Mouse (Mus musculus): ENCODE results near the gene Numbl.
A peak's percentile ranks its signal among the peaks of the same experiment; 100 is the strongest.
"Not testable (repeated sequence)": the region's sequence is repeated elsewhere in the genome, so short reads cannot be mapped to it uniquely, and the experiment has no call there.

Numbl gene

DNA sequence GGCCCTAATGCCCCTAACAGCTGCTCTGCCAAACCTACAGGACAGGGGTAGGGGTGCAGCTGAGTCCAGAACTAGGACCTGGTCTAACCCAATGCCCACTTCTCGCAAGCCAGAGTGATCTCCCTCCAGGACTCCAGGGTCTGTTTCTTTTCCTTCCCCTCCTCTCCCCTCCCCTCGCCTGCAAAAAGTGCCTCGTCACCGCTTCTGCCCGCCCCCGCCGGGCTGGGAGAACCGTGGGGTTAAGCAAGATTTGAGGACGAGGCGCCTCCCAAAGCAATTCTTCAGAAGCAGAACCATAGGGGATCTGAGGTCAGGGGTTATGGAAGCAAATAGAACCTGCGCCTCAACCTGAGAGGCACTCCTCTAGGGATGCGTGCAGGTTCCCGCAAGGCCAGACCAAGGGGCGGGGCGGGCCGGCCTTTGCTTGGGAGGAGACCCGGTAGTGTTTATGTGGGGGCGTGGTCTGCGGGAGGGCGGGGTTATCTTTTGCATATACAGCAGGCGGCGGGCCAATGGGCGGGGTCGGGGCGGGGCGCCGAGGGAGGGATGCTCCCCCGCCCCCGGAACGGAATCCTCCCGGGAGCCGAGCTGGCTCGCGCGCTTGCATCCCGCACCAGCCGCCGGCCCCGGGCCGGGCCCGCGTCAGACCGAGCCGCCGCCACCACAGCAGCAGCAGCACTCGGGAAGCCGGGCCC lies at the start of gene Numbl:
Numbl (plus strand) TSS at position 229 of the 695 bp plus-strand sequence.
- peak; percentile 90 for DNase-seq (ENCODE audit: low spot score)

DNA sequence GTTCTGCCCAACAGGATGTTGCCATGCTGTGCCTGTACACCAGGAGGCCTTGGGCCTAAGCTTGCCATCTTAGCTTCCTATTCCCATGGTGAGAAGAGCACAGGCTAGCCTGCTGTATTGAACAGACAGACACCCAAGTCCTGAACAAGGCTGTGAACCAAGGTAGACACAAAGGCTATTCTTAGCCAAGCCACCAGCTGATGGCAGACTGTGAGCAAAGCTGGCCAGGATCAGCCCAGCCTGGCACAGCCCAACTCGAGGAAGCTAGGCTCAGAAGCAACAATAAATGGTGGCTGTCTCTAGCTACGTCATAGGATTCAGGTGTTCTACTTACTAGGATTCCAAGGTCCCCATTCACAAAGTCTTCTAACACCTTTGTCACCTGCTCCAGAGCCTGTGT lies 45.6 kb upstream of the Numbl start:
- no peak for DNase-seq (ENCODE audit: low spot score)

DNA sequence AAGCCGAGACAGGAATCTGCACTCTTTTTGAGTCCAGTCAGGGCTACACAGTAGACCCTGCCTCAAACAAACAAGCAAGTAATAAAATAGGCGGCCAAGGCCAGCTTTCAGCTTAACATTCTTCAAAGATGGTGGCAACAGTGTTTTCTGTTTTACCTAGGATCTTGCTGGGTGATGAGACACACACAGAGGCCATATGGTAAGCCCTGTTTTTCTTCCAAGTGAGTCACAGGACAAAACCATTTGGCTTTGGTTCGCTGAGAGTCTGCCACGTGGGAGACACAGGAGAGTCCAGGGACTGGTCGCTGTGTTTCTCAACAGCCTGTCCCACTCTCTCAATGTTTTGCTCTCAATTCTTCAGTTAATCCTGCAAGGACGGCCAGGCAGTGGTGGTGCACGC lies 39.6 kb upstream of the Numbl start:
- no peak for DNase-seq (ENCODE audit: low spot score)

DNA sequence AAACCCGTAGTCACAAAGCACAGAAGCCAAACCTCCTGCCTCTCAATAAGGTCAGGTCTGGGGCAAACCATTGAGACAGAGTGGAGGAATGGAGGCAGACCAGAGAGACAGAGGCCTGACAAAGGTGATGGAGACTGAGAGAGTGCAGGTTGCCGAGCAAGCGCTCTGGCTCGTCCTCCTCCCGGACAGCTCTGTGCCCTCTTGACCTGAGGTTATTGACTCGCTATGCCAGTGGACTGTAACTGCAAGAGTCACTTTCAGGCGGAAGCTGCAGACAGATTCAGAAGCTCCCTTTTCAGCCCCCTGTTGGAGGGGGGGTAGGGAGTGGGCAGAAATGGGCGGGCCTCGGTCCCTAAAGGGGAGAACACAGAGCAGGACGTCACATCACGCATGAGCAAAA lies 38.3 kb upstream of the Numbl start:
- no peak for DNase-seq (ENCODE audit: low spot score)

DNA sequence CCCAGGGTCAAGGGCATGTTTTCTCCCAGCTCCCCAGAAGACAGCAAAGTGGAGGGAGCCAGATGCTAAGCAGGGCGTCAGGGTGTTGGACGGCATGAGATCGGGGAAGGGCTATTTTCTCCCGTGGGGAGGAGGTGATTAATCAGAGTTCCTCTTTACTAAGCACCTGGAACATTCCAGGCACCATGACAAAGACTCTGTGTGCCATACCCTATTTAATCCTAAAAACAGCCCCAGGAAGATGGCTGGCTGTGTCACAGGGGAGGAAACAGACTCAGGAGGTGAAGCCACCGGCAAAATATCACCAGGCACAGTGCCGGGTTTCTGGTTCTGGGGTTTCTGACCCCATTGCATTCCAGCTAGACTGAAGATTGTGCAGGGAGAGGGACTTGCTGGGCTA lies 36.3 kb upstream of the Numbl start:
- no peak for DNase-seq (ENCODE audit: low spot score)

DNA sequence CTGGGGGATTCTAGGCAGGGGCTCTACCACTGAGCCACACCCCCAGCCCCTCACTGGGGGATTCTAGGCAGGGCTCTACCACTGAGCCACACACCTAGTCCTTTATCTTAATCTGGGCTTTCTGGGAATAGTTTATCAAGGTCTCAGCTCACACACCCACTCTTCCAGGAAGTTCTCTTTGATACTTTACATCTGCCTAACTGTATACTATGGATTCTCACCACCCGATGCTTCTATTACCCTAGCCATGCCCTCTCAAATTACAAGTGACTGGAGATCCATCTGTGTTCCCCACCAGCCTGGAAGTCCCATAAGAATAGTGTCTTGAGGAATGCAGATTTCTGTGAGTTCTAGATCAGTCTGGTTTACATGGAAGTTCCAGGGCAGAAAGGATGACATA lies 35.7 kb upstream of the Numbl start:
- DNase-seq (ENCODE audit: low spot score): no peak

DNA sequence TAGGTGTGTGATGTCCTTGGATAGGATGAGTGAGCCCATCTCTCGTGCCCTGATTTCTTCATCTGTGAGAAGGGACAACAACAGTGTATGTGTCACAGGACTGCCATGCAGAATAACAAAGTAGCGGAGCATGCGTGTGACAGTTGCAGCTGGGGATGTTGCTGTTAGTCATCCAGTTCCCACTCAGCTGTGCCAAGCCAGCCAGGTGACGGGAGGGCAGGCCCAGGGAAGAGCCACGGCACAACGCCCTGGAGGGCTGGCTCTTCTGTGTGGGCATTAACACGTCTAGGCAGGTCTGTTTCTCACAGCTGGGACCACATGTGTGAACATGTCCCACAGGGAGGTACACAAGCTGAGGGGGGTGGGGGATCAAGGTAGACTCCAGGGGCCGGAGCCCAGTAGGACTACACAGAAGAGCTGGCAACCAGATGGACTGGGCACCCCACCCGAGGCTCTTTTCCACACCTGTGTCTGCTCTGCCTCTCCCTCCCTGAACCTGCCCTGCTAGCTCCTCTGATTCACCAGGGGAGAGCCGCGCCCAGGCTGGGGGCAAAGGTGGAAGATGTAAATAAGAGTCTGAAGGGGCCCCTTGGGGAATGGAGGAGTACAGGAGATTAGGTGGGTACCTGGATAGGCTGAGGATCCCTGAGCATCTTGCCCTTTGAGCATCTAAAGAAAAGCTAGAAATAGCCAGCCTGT lies 33.2 kb upstream of the Numbl start:
- DNase-seq (ENCODE audit: low spot score): no peak

DNA sequence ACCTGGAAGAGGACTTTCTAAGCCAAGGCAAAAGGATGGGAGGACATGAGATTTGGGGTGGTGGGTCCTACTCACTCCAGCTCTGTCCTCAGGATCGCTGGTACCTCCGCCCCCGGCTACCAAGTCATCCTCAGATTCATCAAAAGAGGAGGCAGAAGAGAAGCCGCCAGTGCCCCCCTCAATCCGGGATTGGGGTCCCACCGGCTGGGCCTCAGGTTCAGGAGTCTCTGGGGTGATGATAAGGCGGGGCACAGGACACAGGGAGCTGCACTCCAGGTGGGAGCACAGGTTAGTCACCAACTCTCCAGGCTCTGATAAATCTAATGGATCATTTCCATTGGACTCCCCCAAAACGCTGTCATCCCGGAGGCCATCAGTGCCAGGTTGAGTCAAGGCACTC lies 31.0 kb upstream of the Numbl start:
- DNase-seq (ENCODE audit: low spot score): no peak

DNA sequence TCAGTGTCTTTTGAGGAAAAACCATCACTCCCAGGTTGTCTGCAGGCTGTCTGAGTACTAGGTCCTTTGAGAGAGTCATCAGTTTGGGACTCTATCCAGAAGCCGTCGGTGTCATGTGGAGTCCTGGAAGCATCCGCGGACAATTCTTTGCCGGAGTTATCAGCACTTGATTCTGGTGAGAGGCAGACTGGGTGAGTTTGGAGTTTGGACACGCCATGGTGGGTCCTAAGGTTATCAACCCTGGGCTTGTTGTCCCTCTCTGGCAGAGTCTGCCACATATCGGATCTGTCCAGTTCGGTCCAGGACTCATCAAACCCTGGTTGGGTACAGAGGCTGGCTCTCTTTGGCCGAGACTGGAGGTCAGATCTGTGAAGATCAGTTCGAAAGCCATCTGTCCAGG lies 30.6 kb upstream of the Numbl start:
- no peak for DNase-seq (ENCODE audit: low spot score)

DNA sequence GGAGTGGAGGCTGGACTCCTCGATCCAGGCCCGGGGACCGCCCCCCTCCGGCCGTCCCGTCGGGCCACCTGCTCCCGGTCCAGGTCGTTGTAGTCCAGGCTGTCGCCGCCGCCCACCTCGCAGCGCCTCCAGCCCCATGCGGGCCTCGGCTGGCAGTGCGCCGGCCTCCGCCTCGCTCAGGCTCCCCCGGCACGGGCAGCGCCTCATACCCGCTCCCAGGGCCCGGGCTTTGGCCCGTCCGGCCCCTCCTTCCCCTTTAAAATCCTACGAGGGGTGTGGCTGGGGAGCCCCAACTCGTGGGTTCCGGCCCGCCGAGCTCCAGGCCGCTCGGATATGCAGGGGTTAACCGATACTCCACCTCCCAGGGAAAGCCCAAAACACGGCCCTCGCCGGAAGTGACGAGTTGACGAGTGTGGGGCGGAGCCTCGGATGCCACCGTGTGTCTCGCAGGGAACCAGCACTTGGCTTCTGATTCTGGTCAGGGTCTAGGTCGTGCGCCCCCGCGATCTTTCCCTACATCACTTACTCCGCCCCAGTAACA lies 29.9 kb upstream of the Numbl start, which contains the start of gene Itpkc:
Itpkc (minus strand) TSS at position 381 of the 541 bp plus-strand sequence.
- DNase-seq (ENCODE audit: low spot score): peak; percentile 75

DNA sequence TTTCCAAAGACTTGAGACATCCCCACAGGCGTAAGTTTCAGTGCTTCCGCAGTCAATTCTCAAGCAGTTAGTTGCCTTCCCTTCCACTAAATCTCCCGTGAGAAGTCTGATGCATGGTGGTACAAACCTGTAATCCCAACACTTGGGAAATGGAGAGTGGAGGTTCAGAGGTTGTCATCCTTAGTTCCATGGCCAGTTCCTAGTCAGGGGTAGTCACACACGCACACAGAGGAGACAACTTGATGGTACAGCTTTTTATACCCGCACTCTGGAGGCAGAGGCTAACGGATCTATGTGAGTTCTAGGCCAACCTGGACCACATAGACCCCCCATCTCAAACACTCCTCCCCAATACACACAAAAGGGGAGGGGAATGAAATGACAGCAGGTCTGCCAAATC lies 29.4 kb upstream of the Numbl start:
- no peak for DNase-seq (ENCODE audit: low spot score)

DNA sequence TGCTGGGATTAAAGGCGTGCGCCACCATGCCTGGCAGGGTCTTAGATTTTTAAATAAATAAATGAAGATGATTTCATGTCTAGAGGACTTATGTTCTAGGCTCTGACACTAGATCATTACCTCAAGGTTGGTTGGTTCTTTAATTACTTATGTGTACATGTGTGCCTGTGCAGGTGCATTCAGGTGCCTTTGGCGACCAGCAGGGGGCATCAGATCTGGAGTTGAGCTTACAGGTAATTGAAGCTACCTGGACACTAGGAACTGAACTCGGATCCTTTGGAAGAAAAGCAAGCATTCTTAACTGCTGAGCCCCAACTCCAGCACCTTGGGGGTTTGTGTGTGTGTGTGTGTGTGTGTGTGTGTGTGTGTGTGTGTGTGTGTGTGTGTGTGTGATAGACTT lies 27.5 kb upstream of the Numbl start:
- DNase-seq (ENCODE audit: low spot score): no peak

DNA sequence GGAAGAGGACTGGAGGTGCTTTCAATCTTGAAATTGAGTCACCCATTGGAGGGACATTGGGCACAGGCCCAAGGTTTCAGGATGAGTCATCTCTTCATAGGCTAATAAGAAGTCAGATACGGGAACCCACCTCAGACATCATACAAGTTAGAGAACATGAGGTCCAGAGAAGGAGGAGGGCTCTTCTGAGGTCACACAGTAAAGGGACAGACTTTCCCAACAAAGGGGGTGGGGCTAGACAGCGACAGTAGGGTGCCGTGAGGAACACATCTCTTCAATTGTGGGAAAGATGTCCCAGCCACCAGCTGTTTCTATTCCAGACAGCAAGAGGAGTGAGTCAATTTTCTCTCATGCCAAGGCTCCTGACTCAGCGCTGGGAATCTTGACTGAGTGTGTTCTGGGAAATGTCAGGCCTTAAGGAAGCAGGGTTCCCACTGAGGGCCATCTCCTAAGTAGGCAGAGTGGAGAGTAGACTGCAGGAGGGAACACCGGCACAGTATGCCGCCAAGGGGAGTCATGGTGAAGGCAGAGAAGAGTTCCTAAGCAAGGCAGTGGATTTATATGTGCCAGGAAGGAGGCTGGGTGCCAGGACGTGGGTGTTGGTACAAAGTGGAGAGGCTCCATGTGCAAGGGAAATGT lies 26.4 kb upstream of the Numbl start:
- no peak for DNase-seq (ENCODE audit: low spot score)

DNA sequence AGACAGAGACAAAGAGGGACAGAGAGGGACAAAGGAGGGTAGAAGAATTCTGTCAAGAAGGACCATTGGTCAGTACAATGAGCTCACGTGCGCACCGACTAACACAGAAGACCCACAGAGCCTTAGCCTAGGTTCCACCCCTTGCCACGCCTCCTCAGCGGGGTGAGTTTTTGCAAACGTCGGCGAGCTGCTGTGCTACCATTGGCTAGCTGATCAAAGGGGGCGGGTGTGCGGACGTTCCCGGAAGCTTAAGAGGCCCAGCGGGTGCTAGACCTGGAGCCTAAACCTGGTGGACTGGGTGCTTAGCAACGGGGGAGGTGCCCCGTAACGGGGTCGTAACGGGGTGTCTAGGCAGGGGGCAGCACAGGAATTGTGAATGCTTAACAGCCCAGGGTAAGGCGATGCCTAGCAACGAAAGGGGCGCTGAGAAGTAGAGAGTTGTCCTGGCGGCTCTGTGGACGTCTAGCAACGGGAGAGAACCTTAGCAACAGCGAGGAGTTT lies 25.4 kb upstream of the Numbl start, which contains the start of gene Coq8b:
Coq8b (plus strand) TSS at position 243 of the 501 bp plus-strand sequence.
- DNase-seq (ENCODE audit: low spot score): peak; percentile 78

DNA sequence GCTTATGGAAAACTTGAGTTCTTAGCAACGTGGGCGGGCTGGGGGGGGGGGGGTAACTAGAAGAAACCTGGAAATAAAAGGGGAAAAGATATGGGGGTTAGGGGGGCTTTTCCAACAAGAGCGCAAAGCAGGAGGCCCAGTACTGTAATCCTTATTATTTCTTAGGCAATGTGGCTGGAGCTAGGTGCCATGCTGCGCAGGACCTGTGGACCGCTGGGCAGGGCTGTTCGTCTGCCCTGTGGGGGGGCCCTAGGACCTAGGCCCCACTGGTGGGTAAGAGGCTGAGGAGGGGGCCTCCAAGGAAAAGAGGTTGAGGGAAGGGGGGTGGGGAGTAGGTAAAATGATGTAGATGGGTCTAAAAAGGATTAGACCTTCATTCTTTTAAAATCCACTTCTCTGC lies 24.9 kb upstream of the Numbl start:
- DNase-seq (ENCODE audit: low spot score): no peak

DNA sequence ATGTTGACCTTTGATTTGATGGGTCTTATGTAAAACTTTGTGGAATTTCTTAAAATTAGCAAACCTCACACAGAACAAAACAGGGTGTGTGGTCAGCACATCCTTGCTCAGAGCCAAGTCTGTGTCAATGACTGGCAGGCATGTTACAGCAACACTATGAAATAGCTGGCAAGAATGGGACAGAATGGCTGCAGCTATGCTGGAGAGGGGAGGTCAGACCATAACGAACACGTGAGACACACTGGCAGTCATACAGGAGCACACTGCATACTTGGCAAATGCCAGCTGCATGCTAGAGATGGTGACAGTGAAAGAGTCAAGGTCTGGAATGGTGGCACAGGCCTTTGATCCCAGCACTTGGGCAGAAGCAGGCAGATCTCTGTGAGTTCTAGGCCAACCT lies 22.5 kb upstream of the Numbl start:
- no peak for DNase-seq (ENCODE audit: low spot score)

DNA sequence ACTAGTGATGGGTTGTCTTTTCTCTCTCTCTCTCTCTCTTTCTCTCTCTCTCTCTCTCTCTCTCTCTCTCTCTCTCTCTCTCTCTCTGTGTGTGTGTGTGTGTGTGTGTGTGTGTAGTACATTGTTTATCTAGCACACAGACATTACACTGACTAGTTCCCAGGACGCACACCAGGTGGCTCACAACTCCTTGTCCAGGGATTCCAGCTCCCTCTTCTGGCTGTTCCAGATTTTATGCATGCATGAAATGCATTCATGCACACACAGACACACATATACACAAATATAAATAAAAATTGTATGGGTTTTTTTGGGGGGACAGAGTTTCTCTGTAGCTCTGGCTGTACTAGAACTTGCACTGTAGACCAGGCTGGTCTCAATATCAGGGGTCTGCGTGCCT lies 20.7 kb upstream of the Numbl start:
- no peak for DNase-seq (ENCODE audit: low spot score)

DNA sequence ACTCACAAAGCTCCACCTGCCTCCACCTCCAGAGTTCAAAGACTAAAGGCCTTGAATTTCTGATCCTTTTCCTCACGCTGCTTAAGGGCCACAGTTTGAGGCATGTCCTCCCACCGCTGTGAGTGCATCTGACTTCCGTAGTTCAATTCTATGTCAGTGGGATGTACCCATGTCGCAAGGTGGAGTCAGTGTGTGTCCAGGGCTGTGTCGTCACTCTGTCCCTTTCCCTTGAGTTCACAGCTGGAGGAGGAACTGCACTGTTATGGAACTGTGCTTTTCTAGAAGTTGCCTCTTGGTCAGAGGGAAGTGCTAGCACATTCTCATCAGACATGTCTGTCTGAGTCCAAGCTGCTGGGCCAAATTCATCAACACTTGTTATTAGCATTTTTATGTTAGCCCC lies 19.7 kb upstream of the Numbl start:
- DNase-seq (ENCODE audit: low spot score): no peak

DNA sequence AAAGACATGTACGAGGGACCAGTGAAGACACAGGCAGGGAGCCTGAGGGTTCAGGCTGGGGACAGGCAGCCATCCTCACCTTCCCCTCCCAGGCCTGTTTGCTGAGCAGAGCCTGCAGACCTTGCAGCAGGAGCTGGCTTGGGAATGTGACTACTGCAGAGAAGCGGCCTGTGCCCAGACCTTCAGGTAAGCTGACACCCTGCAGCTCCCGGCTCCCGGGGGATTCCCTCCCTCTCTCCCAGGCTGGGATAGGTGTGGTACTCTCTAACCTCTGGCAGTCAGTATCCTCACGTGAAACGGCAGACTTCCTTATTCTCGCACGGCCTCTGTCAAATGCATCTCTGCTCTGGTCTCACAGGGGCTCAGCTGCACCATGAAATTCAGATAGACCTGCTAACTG lies 15.0 kb upstream of the Numbl start:
- DNase-seq (ENCODE audit: low spot score): no peak

DNA sequence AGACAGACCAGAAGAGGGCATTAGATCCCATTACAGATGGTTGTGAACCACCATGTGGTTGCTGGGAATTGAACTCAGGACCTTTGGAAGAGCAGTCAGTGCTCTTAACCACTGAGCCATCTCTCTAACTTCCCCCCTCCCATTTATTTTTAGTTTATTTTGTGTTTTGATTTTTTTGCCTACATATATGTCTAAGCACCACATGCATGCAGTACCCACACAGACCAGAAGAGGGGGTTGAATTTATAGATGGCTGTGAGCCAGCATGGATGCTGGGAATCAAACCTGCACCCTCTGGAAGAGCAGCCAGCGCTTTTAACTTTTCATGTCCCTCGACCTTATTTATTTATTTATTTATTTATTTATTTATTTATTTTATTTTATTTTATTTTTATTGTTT lies 14.1 kb upstream of the Numbl start:
- DNase-seq (ENCODE audit: low spot score): not testable (repeated sequence)

DNA sequence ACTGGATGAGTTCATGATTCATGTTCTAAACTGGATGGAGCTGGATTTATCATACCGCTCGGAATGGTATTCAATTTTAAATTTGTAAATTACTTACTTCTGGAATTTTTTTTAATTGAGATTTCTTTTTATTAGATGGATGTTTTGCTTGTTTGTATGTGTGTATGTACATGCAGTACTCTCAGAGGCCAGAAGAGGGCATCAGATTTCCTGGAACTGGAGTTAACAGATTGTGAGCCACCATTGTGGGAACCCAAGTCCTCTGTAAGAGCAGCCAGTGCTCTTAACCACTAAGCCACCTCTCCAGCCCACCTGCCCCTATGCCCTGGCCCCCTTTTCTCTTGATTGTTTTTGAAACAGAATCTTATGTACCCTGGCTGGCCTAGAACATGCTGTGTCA lies 9.1 kb upstream of the Numbl start:
- no peak for DNase-seq (ENCODE audit: low spot score)

DNA sequence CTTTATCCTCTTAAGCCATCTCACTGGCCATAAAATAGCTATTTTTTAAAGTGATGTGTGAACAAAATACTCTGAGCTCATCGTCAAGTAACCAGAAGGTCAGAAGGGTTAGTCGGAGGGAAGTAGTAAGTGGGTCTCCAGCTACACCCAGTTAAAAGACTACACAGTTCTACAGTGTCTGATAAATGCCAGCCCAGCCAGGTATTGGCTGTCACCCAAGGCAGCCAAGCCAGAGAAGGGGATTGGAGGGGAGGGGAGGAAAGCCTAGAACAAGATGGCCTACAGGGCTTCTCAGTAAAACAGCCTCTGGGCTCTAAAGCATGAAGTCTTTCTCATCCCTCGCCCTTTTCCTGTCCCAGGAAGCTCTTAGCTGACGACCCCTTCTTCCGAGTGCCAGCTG lies 8.3 kb upstream of the Numbl start:
- DNase-seq (ENCODE audit: low spot score): no peak

DNA sequence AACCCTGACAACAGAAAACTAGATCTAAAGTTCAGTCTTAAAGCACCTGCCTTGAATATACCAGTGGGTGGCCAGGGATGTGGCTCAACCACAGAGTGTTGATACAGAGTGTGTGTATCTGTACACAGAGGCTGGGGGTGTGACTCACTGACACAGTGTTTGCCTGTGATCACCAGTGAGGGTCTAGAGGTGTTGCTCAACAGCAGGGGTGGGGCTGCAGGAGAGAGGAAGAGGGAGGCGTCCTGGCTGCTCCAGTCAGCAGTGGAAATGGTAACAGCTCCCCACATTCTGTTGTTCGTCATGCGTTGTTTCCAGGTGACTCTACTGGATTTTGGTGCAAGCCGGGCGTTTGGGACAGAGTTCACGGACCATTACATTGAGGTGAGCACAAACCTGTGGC lies 6.3 kb upstream of the Numbl start:
- no peak for DNase-seq (ENCODE audit: low spot score)

Measured in ovary, postnatal 10 days (tissue).